Mouse (Mus musculus): ENCODE results near the gene Ddn. TPM values are rescaled to one million over a fixed set of nuclear protein-coding genes. Genes with fewer than 3 reads are reported as not detected.

Gene Ddn
- polyA plus RNA-seq, 1 experiment from 2014 or later, result not detected

GRCm38 (mm10) chr15:98850668-98851067 is 41.4 kb upstream of the Ddn start:
- TF ChIP-seq CTCF (IDR thresholded peaks at IDR 0.05; ENCODE audit: low read depth) (no peak), EP300 (IDR thresholded peaks at IDR 0.05; ENCODE audit: low read depth) (no peak)
- H3K9me3 ChIP-seq (ENCODE audit: low read length), result no peaks in the 10 kb centered on the region
- peaks cover 98% of the 10 kb centered on the region for H3K36me3 ChIP-seq (replicated peaks; ENCODE audit: insufficient read depth, low read length)
- DNase-seq, result no peak
- 84% methylated on average over 14 of the region's 14 CpGs for WGBS (ENCODE audit: insufficient replicate concordance)
- H3K27me3 ChIP-seq (ENCODE audit: insufficient read depth, low read length), result no peaks in the 10 kb centered on the region
- no peak overlapping the region for H3K4me2 ChIP-seq (ENCODE audit: low read depth, low read length)
- no peaks in the 10 kb centered on the region for H3K4me1 ChIP-seq (ENCODE audit: insufficient read depth)
- no peak for ATAC-seq
- no peak overlapping the region for H3K4me3 ChIP-seq (ENCODE audit: low read depth, low read length)
- no peak overlapping the region for H3K9ac ChIP-seq (replicated peaks)
- H3K27ac ChIP-seq (ENCODE audit: low read depth), result no peak overlapping the region

GRCm38 (mm10) chr15:98849956-98850600 is 40.8 kb upstream of the Ddn start:
- Histone ChIP-seq H3K4me3 (ENCODE audit: low read depth, low read length) (no peak overlapping the region), H3K4me1 (ENCODE audit: insufficient read depth) (no peaks in the 10 kb centered on the region), H3K36me3 (replicated peaks; ENCODE audit: insufficient read depth, low read length) (peaks cover 98% of the 10 kb centered on the region), H3K27me3 (ENCODE audit: insufficient read depth, low read length) (no peaks in the 10 kb centered on the region), H3K9me3 (ENCODE audit: low read length) (no peaks in the 10 kb centered on the region), H3K27ac (ENCODE audit: low read depth) (no peak overlapping the region), H3K9ac (replicated peaks) (no peak overlapping the region), H3K4me2 (ENCODE audit: low read depth, low read length) (no peak overlapping the region)
- ATAC-seq, result no peak
- 85% methylated on average over 16 of the region's 16 CpGs for WGBS (ENCODE audit: insufficient replicate concordance)
- DNase-seq, result no peak
- no peak for TF ChIP-seq CTCF (IDR thresholded peaks at IDR 0.05; ENCODE audit: low read depth)
- TF ChIP-seq EP300 (IDR thresholded peaks at IDR 0.05; ENCODE audit: low read depth), result no peak

GRCm38 (mm10) chr15:98849165-98849564 is 39.9 kb upstream of the Ddn start:
- WGBS (ENCODE audit: insufficient replicate concordance), result 90% methylated on average over 10 of the region's 11 CpGs
- H3K27ac ChIP-seq (ENCODE audit: low read depth), result no peak overlapping the region
- no peak for ATAC-seq
- H3K4me2 ChIP-seq (ENCODE audit: low read depth, low read length), result no peak overlapping the region
- peaks cover 98% of the 10 kb centered on the region for H3K36me3 ChIP-seq (replicated peaks; ENCODE audit: insufficient read depth, low read length)
- H3K4me3 ChIP-seq (ENCODE audit: low read depth, low read length), result no peak overlapping the region
- no peaks in the 10 kb centered on the region for H3K27me3 ChIP-seq (ENCODE audit: insufficient read depth, low read length)
- H3K4me1 ChIP-seq (ENCODE audit: insufficient read depth), result no peaks in the 10 kb centered on the region
- no peak for DNase-seq
- no peaks in the 10 kb centered on the region for H3K9me3 ChIP-seq (ENCODE audit: low read length)
- no peak overlapping the region for H3K9ac ChIP-seq (replicated peaks)
- TF ChIP-seq EP300 (IDR thresholded peaks at IDR 0.05; ENCODE audit: low read depth) (no peak), CTCF (IDR thresholded peaks at IDR 0.05; ENCODE audit: low read depth) (no peak)

GRCm38 (mm10) chr15:98846140-98846539 is 36.9 kb upstream of the Ddn start:
- H3K9ac ChIP-seq (replicated peaks), result no peak overlapping the region
- no peak overlapping the region for H3K4me2 ChIP-seq (ENCODE audit: low read depth, low read length)
- no peak overlapping the region for H3K4me3 ChIP-seq (ENCODE audit: low read depth, low read length)
- no peak for DNase-seq
- H3K36me3 ChIP-seq (replicated peaks; ENCODE audit: insufficient read depth, low read length), result peaks cover 92% of the 10 kb centered on the region
- no peaks in the 10 kb centered on the region for H3K27me3 ChIP-seq (ENCODE audit: insufficient read depth, low read length)
- no peaks in the 10 kb centered on the region for H3K9me3 ChIP-seq (ENCODE audit: low read length)
- WGBS (ENCODE audit: insufficient replicate concordance), result 86% methylated on average over 8 of the region's 8 CpGs
- no peaks in the 10 kb centered on the region for H3K4me1 ChIP-seq (ENCODE audit: insufficient read depth)
- ATAC-seq, result no peak
- TF ChIP-seq EP300 (IDR thresholded peaks at IDR 0.05; ENCODE audit: low read depth), result no peak
- TF ChIP-seq CTCF (IDR thresholded peaks at IDR 0.05; ENCODE audit: low read depth), result no peak
- no peak overlapping the region for H3K27ac ChIP-seq (ENCODE audit: low read depth)

GRCm38 (mm10) chr15:98845149-98845548 is 35.9 kb upstream of the Ddn start:
- no peak overlapping the region for H3K27ac ChIP-seq (ENCODE audit: low read depth)
- TF ChIP-seq CTCF (IDR thresholded peaks at IDR 0.05; ENCODE audit: low read depth), result no peak
- TF ChIP-seq EP300 (IDR thresholded peaks at IDR 0.05; ENCODE audit: low read depth), result no peak
- 92% methylated on average over 2 of the region's 2 CpGs for WGBS (ENCODE audit: insufficient replicate concordance)

GRCm38 (mm10) chr15:98843595-98844223 is 34.4 kb upstream of the Ddn start:
- H3K4me2 ChIP-seq (ENCODE audit: low read depth, low read length), result no peak overlapping the region
- H3K4me3 ChIP-seq (ENCODE audit: low read depth, low read length), result no peak overlapping the region
- peaks cover 92% of the 10 kb centered on the region for H3K36me3 ChIP-seq (replicated peaks; ENCODE audit: insufficient read depth, low read length)
- no peaks in the 10 kb centered on the region for H3K4me1 ChIP-seq (ENCODE audit: insufficient read depth)
- no peak for DNase-seq
- no peak overlapping the region for H3K27ac ChIP-seq (ENCODE audit: low read depth)
- no peaks in the 10 kb centered on the region for H3K9me3 ChIP-seq (ENCODE audit: low read length)
- no peak for TF ChIP-seq EP300 (IDR thresholded peaks at IDR 0.05; ENCODE audit: low read depth)
- no peak for TF ChIP-seq CTCF (IDR thresholded peaks at IDR 0.05; ENCODE audit: low read depth)
- 90% methylated on average over 11 of the region's 11 CpGs for WGBS (ENCODE audit: insufficient replicate concordance)
- no peak for ATAC-seq
- H3K27me3 ChIP-seq (ENCODE audit: insufficient read depth, low read length), result no peaks in the 10 kb centered on the region
- no peak overlapping the region for H3K9ac ChIP-seq (replicated peaks)

More at GRCm38 (mm10) chr15:98845149-98845548, 35.9 kb upstream of the Ddn start:
- H3K4me2 ChIP-seq (ENCODE audit: low read depth, low read length), result no peak overlapping the region
- H3K9me3 ChIP-seq (ENCODE audit: low read length), result no peaks in the 10 kb centered on the region
- H3K36me3 ChIP-seq (replicated peaks; ENCODE audit: insufficient read depth, low read length), result peaks cover 92% of the 10 kb centered on the region
- no peak for DNase-seq
- no peaks in the 10 kb centered on the region for H3K4me1 ChIP-seq (ENCODE audit: insufficient read depth)
- H3K27me3 ChIP-seq (ENCODE audit: insufficient read depth, low read length), result no peaks in the 10 kb centered on the region
- no peak overlapping the region for H3K4me3 ChIP-seq (ENCODE audit: low read depth, low read length)
- H3K9ac ChIP-seq (replicated peaks), result no peak overlapping the region
- ATAC-seq, result no peak

Measured in liver, postnatal 0 days (tissue).